Mouse (Mus musculus): ENCODE measurements around the gene Chst1. TPM values are rescaled to one million over a fixed set of nuclear protein-coding genes. Genes with fewer than 3 reads are reported as not detected.

Chst1 gene
- polyA plus RNA-seq, 1 experiment from 2014 or later: 18.9 TPM

- no peak overlapping the region for H3K27ac ChIP-seq (ENCODE audit: low read depth, low read length)
- H3K27me3 ChIP-seq (replicated peaks; ENCODE audit: control insufficient read depth, insufficient read depth, low read length): no peaks in the 10 kb centered on the region
- no peak overlapping the region for H3K9ac ChIP-seq (ENCODE audit: low read length)
- ATAC-seq (no peak), DNase-seq (ENCODE audit: low spot score) (no peak)
- H3K9me3 ChIP-seq (replicated peaks; ENCODE audit: control insufficient read depth, low read length): no peaks in the 10 kb centered on the region
- WGBS: 85% methylated on average over 6 of the region's 6 CpGs
- no peaks in the 10 kb centered on the region for H3K4me1 ChIP-seq (ENCODE audit: control insufficient read depth, insufficient read depth, low read length)
- H3K4me2 ChIP-seq (ENCODE audit: low read length): no peak overlapping the region
- H3K36me3 ChIP-seq (ENCODE audit: control insufficient read depth, insufficient read depth, low read length): peaks cover 2% of the 10 kb centered on the region; the same call in 1 of the 2 replicates
- H3K4me3 ChIP-seq (ENCODE audit: low read depth, low read length): no peak overlapping the region
Measured at GRCm38 (mm10) chr2:92618016-92618415, 18.5 kb downstream of the Chst1 start.

GRCm38 (mm10) chr2:92627633-92628032, 28.1 kb downstream of the Chst1 start:
- H3K36me3 ChIP-seq (ENCODE audit: control insufficient read depth, insufficient read depth, low read length): no peaks in the 10 kb centered on the region
- H3K4me3 ChIP-seq (ENCODE audit: low read depth, low read length): no peak overlapping the region
- DNase-seq (ENCODE audit: low spot score): no peak
- no peak overlapping the region for H3K9ac ChIP-seq (ENCODE audit: low read length)
- H3K27ac ChIP-seq (ENCODE audit: low read depth, low read length): no peak overlapping the region
- no peaks in the 10 kb centered on the region for H3K27me3 ChIP-seq (replicated peaks; ENCODE audit: control insufficient read depth, insufficient read depth, low read length)
- 69% methylated on average over 2 of the region's 2 CpGs for WGBS
- H3K9me3 ChIP-seq (replicated peaks; ENCODE audit: control insufficient read depth, low read length): no peaks in the 10 kb centered on the region
- no peak overlapping the region for H3K4me2 ChIP-seq (ENCODE audit: low read length)
- no peaks in the 10 kb centered on the region for H3K4me1 ChIP-seq (ENCODE audit: control insufficient read depth, insufficient read depth, low read length)
- no peak for ATAC-seq

- Histone ChIP-seq H3K9me3 (replicated peaks; ENCODE audit: control insufficient read depth, low read length) (no peaks in the 10 kb centered on the region), H3K27me3 (replicated peaks; ENCODE audit: control insufficient read depth, insufficient read depth, low read length) (no peaks in the 10 kb centered on the region), H3K27ac (ENCODE audit: low read depth, low read length) (no peak overlapping the region), H3K4me1 (ENCODE audit: control insufficient read depth, insufficient read depth, low read length) (no peaks in the 10 kb centered on the region), H3K4me3 (ENCODE audit: low read depth, low read length) (no peak overlapping the region), H3K36me3 (ENCODE audit: control insufficient read depth, insufficient read depth, low read length) (no peaks in the 10 kb centered on the region), H3K9ac (ENCODE audit: low read length) (no peak overlapping the region), H3K4me2 (ENCODE audit: low read length) (no peak overlapping the region)
- ATAC-seq: no peak
- 94% methylated on average over 11 of the region's 11 CpGs for WGBS
- no peak for DNase-seq (ENCODE audit: low spot score)
Measured at GRCm38 (mm10) chr2:92630799-92631198, 31.3 kb downstream of the Chst1 start.

GRCm38 (mm10) chr2:92632027-92632426, 32.5 kb downstream of the Chst1 start:
- H3K4me2 ChIP-seq (ENCODE audit: low read length): no peak overlapping the region
- no peaks in the 10 kb centered on the region for H3K36me3 ChIP-seq (ENCODE audit: control insufficient read depth, insufficient read depth, low read length)
- H3K27ac ChIP-seq (ENCODE audit: low read depth, low read length): no peak overlapping the region
- H3K9me3 ChIP-seq (replicated peaks; ENCODE audit: control insufficient read depth, low read length): no peaks in the 10 kb centered on the region
- no peaks in the 10 kb centered on the region for H3K4me1 ChIP-seq (ENCODE audit: control insufficient read depth, insufficient read depth, low read length)
- no peak for DNase-seq (ENCODE audit: low spot score)
- no peak overlapping the region for H3K4me3 ChIP-seq (ENCODE audit: low read depth, low read length)
- no peak overlapping the region for H3K9ac ChIP-seq (ENCODE audit: low read length)
- ATAC-seq: no peak
- 59% methylated on average over 1 of the region's 1 CpGs for WGBS
- no peaks in the 10 kb centered on the region for H3K27me3 ChIP-seq (replicated peaks; ENCODE audit: control insufficient read depth, insufficient read depth, low read length)

- H3K27me3 ChIP-seq (replicated peaks; ENCODE audit: control insufficient read depth, insufficient read depth, low read length): no peaks in the 10 kb centered on the region
- peak; percentile 20 for DNase-seq (ENCODE audit: low spot score)
- no peak overlapping the region for H3K27ac ChIP-seq (ENCODE audit: low read depth, low read length)
- H3K4me3 ChIP-seq (ENCODE audit: low read depth, low read length): no peak overlapping the region
- ATAC-seq: no peak
- no peak overlapping the region for H3K4me2 ChIP-seq (ENCODE audit: low read length)
- H3K9me3 ChIP-seq (replicated peaks; ENCODE audit: control insufficient read depth, low read length): no peaks in the 10 kb centered on the region
- H3K9ac ChIP-seq (ENCODE audit: low read length): no peak overlapping the region
- WGBS: 26% methylated on average over 8 of the region's 8 CpGs
- no peaks in the 10 kb centered on the region for H3K4me1 ChIP-seq (ENCODE audit: control insufficient read depth, insufficient read depth, low read length)
- no peaks in the 10 kb centered on the region for H3K36me3 ChIP-seq (ENCODE audit: control insufficient read depth, insufficient read depth, low read length)
Measured at GRCm38 (mm10) chr2:92640555-92640954, 41.0 kb downstream of the Chst1 start.

- 55% methylated on average over 7 of the region's 7 CpGs for WGBS
- H3K4me2 ChIP-seq (ENCODE audit: low read length): no peak overlapping the region
- DNase-seq (ENCODE audit: low spot score): no peak
Measured at GRCm38 (mm10) chr2:92645282-92646037, 46.0 kb downstream of the Chst1 start.

GRCm38 (mm10) chr2:92649154-92649801, 49.8 kb downstream of the Chst1 start:
- no peak for DNase-seq (ENCODE audit: low spot score)
- no peaks in the 10 kb centered on the region for H3K36me3 ChIP-seq (ENCODE audit: control insufficient read depth, insufficient read depth, low read length)
- no peak for ATAC-seq
- no peak overlapping the region for H3K9ac ChIP-seq (ENCODE audit: low read length)
- H3K9me3 ChIP-seq (replicated peaks; ENCODE audit: control insufficient read depth, low read length): no peaks in the 10 kb centered on the region
- H3K27me3 ChIP-seq (replicated peaks; ENCODE audit: control insufficient read depth, insufficient read depth, low read length): no peaks in the 10 kb centered on the region
- no peak overlapping the region for H3K27ac ChIP-seq (ENCODE audit: low read depth, low read length)
- 73% methylated on average over 5 of the region's 5 CpGs for WGBS
- no peak overlapping the region for H3K4me3 ChIP-seq (ENCODE audit: low read depth, low read length)
- no peaks in the 10 kb centered on the region for H3K4me1 ChIP-seq (ENCODE audit: control insufficient read depth, insufficient read depth, low read length)
- no peak overlapping the region for H3K4me2 ChIP-seq (ENCODE audit: low read length)

More at GRCm38 (mm10) chr2:92645282-92646037, 46.0 kb downstream of the Chst1 start:
- ATAC-seq: no peak
- no peaks in the 10 kb centered on the region for H3K36me3 ChIP-seq (ENCODE audit: control insufficient read depth, insufficient read depth, low read length)
- no peaks in the 10 kb centered on the region for H3K4me1 ChIP-seq (ENCODE audit: control insufficient read depth, insufficient read depth, low read length)
- H3K27ac ChIP-seq (ENCODE audit: low read depth, low read length): no peak overlapping the region
- no peaks in the 10 kb centered on the region for H3K27me3 ChIP-seq (replicated peaks; ENCODE audit: control insufficient read depth, insufficient read depth, low read length)
- no peak overlapping the region for H3K4me3 ChIP-seq (ENCODE audit: low read depth, low read length)
- no peaks in the 10 kb centered on the region for H3K9me3 ChIP-seq (replicated peaks; ENCODE audit: control insufficient read depth, low read length)
- H3K9ac ChIP-seq (ENCODE audit: low read length): no peak overlapping the region

- no peak for DNase-seq (ENCODE audit: low spot score)
- no peak for ATAC-seq
- H3K36me3 ChIP-seq (ENCODE audit: control insufficient read depth, insufficient read depth, low read length): no peaks in the 10 kb centered on the region
- H3K4me2 ChIP-seq (ENCODE audit: low read length): no peak overlapping the region
- no peak overlapping the region for H3K9ac ChIP-seq (ENCODE audit: low read length)
- WGBS: 68% methylated on average over 1 of the region's 1 CpGs
- H3K4me3 ChIP-seq (ENCODE audit: low read depth, low read length): no peak overlapping the region
- H3K9me3 ChIP-seq (replicated peaks; ENCODE audit: control insufficient read depth, low read length): no peaks in the 10 kb centered on the region
- H3K27me3 ChIP-seq (replicated peaks; ENCODE audit: control insufficient read depth, insufficient read depth, low read length): no peaks in the 10 kb centered on the region
- H3K4me1 ChIP-seq (ENCODE audit: control insufficient read depth, insufficient read depth, low read length): no peaks in the 10 kb centered on the region
- H3K27ac ChIP-seq (ENCODE audit: low read depth, low read length): no peak overlapping the region
Measured at GRCm38 (mm10) chr2:92650428-92650827, 50.9 kb downstream of the Chst1 start.

- H3K4me3 ChIP-seq (ENCODE audit: low read depth, low read length): no peak overlapping the region
- H3K9ac ChIP-seq (ENCODE audit: low read length): no peak overlapping the region
- DNase-seq (ENCODE audit: low spot score) (no peak), ATAC-seq (no peak)
- 85% methylated on average over 7 of the region's 7 CpGs for WGBS
- no peak overlapping the region for H3K27ac ChIP-seq (ENCODE audit: low read depth, low read length)
- H3K36me3 ChIP-seq (ENCODE audit: control insufficient read depth, insufficient read depth, low read length): no peaks in the 10 kb centered on the region
- H3K4me2 ChIP-seq (ENCODE audit: low read length): no peak overlapping the region
- no peaks in the 10 kb centered on the region for H3K9me3 ChIP-seq (replicated peaks; ENCODE audit: control insufficient read depth, low read length)
- H3K27me3 ChIP-seq (replicated peaks; ENCODE audit: control insufficient read depth, insufficient read depth, low read length): no peaks in the 10 kb centered on the region
- H3K4me1 ChIP-seq (ENCODE audit: control insufficient read depth, insufficient read depth, low read length): no peaks in the 10 kb centered on the region
Measured at GRCm38 (mm10) chr2:92651294-92651816, 51.8 kb downstream of the Chst1 start.

Data from forebrain, embryonic 14.5 days (tissue).